Mouse (Mus musculus) CD4-positive helper T cell, adult 2 months (primary cell): ENCODE data around the gene Cwc25.

ENCODE experiments used
- DNase-seq: peaks from one replicate; pipeline ENCODE4 v3.0.0-alpha.2; 2012; ENCODE audit warnings: low read depth, missing footprints, low spot score

The Cwc25 gene

DNA sequence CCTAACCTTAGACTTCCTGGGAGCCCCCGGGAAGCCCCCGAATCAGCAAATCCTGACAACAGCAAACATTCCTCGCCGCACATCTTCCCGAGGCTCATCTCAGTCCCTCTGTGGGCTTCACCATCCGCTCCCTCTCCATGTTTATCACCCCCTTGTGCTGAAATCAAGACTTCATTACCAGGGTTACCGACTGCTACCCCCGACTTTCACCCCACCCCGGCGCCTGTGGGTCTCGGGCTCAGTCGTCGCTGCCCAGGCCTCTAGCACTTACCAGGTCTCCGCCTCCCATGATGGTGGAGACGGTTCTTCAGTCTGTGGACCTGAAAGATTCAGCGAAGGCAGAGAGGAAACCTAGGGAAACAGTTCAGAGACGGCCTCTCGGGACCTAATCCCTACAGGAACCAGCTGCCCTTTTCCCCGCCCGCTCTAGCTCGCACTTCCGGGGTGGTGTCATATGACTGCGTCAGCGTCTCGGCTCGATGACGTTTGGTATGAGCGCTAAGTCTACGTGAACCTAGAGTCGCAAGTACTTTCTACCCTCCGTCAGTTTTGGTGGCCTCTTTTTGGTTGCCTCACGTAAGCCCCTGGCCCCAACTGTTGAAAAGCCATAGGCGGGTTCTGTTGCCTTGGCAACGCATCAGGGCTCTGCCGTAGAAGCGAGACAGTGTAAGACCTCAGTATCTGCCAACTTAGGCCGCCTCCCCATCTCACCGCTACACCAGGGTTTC, at the start of gene Cwc25:
TSS of gene Cwc25 (minus strand) at position 403 of the 728 bp plus-strand sequence.
- DNase-seq = peak; percentile 96

DNA sequence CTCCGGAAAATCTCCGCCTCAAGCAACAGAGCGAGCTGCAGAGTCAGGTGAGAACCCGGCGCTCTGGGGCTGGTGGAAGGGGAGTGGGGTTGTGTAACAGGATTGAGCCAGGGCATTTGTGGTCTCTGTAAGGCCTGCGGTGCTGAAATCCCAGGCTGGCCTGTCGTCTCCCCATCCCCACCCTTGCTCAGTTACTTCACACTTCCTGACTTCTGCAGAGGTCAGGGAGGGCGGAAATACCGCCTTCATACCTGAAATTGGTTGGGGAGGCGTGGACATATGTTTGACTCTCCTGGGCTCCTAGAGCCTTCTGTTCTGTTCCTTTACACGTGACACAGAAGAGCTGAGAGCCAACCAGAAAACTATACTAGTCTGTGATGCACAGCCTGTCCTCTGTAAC, 49.4 kb upstream of the Cwc25 start:
- no peak for DNase-seq

DNA sequence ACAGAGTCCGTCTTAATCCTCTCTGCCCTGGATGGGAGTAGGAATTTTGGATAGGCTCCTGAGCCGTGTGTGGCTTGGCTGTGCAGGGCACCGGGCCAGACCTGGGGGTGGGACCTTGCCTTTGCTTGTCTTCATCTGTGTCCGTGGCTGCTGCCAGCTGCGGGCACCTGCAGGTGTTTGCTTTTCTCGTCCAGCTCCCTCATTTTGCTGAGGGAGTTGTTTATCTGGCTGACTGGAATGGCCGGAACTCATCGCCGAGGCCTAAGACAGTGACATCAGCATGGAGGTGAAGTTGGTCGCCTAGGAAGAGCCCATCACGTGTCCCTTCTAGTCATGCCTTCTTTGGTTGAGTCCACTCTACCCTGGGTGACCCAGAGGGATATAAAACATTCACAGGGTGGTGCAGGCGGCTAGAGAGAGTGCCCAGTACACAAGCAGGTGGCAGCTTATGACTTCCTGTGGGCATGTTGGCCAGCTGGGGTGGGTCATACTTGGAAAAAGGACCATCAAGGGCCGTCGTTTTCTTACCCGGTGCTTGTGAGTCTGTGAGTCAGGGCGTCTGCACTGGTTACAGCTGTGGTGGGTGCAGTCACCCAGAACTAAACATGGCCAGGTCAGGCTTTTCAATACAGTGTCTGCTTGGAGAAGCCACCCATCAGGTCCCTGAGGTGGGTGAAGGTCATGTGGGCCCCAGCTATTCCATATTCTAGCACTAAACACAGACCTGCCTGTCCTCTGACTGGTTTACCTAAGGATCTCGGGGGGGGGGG, 47.6 kb upstream of the Cwc25 start:
- DNase-seq = no peak

DNA sequence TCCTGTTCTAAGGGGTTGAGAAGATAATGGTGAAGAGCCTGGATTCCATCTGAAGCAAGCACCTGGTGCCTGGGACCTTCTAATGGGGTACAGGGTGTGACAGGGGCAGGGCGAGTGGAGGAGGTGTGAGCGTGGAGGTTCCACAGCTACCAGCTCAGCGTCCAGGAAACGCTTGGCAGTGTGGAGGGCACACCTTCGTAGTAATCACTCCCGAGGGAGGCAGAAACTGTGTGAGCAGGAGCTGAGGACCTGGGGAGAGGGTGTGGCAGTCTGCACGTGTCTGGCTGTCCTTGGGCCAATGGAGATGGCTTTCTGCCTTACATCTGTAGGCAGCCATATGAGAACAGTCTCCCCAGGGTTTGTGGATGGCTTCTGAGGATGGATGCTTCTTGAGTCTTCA, 46.7 kb upstream of the Cwc25 start:
- DNase-seq = no peak

DNA sequence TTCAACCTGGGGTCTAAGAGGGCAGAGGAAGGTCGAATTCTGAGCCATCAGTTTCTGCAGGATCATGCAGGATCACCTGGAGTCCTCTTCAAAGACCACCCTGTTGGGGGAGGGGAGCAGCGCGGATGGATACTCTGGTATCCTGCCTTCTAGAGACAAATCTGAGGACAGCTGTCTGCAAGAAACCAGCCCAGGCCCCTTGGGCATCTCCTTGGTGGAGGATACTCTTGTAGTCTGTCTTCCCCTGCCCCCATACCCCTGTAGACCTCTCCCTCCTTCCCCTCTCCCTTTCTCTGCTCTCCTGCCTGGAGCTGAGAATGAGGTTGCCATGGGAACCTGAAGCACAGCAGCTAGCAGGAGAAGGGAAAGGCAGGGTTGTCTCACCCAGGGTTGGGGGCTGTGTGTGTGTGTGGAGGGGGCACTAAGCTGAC, 46.1 kb upstream of the Cwc25 start:
- DNase-seq = no peak

DNA sequence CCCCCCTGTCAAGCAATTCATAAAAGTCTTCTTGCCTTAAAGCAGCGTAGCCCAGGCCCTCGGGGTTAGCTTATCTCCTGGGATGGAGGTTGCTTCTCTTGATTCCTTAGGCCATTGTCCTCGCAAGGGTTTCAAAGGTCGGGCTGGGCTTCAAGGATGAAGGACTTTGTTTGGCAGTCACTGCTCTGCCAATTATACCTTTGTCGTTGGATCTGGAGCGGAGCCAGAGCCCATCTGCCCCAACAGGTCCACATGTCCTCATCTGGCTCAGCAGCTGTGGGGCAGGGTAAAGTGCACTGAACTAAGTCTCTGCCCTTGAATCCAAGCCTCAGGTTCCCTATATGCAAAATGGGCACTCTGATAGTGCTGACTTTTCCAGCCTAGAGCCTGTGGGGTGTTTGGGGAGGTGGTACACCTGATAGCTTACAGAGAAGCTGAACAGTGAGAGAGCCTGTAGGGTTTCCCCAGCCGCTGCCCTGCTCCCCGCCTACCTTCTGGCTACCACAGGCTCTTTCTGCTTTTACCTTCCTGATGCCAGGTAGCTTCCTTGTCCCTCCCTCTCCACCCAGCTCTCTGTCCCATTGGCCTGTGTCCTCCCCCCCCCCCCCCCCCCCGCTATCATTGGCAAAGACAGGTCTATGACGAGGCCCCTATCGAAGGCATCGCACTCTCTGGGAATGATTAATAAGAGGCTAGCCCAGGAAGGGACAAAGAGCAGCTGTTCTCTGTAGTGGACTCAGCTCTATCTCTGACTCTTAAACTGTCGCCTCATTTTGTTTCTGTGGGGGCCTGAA, 45.4 kb upstream of the Cwc25 start:
- no peak for DNase-seq

DNA sequence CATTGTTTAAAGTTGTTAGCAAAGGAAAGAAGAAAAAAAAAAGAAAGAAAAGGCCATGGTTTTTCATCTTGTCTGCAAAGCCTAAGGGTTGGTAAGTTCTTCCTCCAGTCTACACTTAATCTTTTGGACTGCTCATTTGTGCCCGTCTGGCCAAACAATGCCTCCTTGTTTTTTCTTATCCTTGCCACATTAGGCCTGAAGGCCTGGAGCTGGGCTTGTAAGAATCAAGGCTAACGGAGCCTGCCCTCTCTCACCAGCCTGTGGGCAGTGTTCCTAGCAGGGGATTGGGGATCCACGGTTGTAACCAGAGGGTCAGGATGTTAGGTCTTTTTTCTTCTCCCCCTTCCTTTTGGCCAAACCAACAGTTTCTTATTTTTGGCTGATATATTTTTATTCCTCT, 44.6 kb upstream of the Cwc25 start:
- DNase-seq = no peak

DNA sequence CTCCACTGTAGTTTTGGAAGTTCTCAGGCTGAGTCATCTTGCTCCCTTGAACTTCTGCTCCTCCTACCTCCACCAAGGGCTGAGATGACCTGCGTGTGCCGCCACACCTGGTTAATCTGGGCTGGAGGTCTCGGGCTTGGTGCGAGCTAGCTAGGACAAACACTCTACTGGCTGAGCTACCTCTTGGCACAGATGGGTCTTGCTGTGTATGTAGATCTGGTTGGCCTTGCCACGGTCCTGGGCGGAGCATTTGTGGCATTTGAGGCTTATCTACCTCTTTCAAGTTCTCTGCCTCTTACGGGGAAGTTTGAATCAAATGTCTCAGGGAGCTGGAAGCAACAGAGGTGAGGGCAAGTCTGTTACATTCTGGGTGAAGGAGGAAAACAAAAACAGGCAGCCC, 44.0 kb upstream of the Cwc25 start:
- DNase-seq = peak; percentile 80

DNA sequence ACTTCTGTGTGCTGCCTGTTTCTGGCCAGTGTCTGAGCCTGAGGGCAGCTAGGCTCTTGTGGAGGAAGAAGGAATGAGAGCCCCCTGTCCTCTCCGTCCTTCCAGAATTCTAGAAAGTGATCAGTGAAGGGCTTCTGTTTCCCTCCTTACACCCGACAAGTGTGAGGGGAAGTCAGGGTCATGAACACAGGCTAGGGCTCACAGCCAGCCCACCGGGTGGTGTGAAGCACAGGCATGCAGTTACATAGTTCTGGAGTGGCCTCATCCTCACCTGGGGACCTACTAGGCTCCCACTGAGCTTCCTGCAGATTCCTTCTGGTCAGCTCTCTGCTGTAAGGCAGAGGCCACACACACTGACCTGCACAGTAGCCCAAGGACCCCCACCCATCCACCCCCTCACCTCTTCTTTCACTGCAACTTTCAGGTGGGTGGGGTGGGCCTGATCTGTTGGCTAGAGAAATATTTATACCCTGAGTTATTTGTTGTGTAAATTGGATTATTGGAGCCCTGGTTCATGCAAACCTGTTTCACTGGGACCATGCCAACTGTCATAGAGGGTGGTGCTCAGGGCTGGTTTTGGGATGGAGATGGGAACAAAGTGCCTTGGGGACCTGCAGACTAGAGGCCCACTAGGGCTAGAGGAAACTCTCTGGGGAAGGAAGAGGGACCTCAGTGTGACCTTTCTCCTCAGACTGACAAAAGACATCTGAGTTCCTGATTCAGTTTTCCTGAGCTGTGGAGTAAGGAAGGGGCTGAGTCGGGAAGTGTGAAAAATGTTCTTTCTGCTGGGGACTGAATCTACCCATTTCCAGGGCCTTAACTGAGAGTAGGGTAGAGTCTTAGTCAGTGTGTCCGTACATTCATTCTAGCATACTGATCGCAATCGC, 43.1 kb upstream of the Cwc25 start:
- peak; percentile 31 for DNase-seq

DNA sequence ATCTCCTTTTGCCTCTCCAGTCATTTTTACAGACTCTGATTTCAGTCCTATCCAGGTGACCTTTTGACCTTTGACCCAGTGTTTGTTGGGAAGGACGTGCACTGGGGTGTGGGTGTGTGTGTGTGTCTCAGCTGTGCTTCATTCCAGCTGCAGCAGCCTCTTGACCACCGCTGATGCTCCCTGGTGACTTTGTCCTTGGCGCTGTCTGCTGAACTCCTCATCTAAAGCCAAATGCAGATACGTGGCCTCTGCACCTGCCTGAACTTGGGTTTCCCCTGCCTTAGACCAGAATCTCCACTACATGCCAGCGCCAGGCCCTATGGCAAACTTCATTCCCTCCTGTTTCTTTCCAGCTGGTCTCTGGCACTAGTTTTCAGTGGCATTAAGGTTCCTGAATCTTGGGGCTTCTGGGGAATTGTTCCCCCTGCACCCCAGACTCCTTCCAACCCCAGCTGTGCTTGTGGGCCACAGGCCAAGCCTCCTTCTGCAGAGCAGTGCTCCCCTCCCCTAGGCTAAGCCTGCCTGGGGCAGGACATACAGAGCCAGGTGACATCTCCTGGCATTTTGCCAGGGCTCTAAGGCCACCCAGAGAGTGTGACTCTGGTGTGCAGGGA, 42.4 kb upstream of the Cwc25 start:
- no peak for DNase-seq

DNA sequence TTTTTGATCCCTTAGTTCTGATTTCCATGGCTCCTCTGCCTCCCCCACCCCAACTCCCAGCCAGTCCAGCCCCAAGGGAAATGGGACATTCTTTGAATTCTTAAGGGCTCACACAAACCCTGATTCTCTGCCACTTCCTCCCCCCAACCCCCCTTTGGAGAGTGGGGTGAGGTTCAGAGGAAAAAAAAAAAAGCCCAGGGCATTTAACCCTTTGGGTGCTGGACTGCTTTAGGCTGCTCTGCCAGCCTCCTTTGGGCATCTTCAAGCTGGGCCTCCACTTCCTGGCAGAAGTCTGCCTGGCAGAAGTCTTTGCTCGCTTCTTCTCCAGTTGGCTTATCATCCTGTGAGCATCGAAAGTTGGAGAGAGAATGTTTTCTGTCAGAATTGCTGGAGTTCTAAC, 41.7 kb upstream of the Cwc25 start:
- DNase-seq = peak; percentile 69

DNA sequence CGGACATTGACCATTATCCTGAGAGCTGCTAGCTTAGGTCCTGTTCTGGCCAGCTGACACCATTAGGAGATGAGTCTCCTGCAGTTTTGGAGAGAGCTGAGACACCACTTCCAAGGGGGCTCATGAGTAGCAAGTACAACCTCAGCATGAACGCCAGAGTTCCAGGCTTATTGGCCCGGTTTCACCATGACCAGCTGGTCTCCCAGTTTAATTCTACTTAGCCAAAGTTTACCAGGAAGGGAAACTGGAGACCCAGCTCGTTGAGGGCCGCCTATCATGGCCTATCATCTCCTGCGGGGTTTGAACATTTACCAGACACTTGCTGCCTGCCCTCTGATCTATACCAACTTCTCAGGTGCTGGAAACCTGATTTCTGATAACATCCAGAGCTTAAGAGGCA, 41.3 kb upstream of the Cwc25 start:
- no peak for DNase-seq

DNA sequence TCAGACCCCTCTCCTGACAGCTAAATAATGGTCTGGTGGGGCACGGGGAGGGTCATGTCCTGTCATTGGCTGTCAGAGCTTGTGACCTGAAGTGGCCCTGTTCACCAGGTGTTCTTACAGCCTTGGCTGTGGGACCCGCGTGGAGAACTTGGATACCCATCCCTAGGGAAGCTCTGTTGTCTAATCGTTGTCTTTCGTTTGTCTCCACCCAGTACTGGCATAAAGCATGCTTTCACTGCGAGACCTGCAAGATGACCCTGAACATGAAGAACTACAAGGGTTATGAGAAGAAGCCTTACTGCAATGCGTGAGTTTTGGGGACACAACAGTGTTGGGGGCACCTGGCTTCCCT, 40.2 kb upstream of the Cwc25 start:
- no peak for DNase-seq

DNA sequence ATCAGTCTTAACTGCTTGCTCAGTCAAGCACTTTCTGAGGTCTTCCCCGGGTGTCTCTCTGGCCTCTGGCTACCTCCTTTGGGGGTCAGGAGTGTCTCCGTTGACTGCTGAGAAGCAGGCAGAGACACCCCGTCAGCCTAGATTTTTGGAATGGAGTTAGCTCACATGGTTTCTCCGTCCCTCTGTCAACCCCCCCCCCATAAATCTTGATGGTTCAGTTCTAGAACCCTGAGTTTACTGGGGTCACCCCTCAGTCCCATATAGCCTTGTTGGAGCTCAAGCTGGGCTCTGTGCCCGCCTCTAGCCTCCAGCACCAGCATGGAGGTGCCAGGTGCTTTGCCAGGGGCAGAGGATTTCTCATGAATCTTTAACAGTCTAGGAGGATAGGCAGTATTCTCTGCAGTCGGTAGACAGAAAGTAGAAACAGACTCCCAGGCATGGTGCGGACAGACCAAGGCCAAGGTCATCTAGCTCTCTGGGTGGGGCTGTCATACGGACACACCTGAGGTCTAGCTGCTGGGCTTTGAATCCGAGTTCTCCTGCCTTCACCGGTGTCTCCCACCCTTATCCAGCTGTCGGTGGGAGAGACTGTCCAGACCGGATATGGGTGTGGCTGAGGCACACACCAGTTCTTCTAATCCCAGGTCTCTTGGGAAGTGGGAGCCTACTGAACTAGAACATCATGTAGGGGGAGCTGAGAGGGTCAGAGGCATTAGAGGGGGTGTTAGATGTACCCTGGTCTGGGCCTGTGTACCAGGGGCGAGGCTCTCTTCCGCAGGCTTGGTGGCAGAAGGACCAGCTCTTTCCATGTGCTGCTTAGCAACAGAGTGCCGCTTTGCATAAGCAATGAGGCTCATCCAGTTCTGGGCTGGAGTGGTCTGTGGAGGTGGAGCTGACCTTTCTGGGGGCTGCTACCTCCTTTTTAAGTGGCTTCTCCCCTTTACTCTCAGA, 39.6 kb upstream of the Cwc25 start:
- no peak for DNase-seq

DNA sequence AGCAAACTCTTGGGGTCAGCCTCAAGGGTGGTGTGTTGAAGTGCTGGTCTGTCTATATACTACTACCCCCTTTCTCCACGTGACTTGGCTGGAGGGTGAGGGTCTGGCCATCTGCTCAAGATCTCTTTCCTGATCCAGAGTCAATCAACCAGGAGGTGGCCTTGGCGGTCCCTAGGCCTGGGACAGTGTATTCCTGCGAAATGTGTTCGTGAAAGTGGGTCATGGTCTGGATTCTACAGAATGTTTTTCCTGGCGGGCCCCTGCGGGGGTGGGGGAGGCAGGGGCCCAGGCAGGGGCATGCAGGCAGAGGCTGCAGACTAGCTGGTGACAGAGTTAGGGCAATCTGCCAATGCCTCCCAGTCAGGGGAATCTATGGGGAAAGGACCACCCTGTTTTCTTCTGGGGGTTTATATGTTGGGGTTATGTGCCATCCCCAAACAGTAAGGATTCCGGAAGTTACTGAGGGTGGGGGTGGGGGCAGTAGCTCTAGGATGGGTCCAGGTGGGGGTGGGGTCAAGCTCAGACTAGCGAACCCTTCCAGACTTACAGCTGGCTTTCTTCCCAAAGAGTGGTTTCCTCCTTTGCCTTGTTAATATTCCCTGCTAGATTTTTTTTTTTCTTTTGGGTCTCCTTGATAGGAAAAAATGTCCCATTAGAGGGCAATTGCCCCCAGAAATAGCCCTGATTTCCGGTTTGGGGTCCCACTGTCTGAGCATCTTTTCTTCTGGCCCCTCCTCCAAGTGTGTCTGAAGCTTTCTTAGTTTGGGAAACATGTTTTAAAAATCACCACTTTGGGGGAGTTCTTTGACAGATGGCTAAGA, 38.7 kb upstream of the Cwc25 start:
- no peak for DNase-seq

DNA sequence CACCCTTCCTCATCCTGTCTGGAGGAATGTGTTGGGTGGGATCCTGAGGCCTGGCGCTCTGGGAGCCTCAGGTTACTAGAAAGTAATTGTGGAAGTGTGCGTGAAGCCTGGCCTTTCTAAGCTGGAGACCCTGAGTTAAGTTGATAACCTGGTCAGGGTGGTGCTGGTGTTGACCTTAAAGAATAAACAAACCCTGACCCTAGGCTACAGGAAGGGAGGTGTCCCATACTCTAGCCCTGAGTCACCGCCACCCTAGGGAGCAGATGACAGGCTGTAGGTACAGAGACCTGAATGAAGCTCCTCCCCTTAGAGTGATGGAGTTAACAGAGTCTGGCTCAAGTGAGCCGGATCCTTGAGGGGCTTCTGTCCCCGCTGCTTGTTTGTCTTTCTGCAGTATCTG, 37.5 kb upstream of the Cwc25 start:
- no peak for DNase-seq

DNA sequence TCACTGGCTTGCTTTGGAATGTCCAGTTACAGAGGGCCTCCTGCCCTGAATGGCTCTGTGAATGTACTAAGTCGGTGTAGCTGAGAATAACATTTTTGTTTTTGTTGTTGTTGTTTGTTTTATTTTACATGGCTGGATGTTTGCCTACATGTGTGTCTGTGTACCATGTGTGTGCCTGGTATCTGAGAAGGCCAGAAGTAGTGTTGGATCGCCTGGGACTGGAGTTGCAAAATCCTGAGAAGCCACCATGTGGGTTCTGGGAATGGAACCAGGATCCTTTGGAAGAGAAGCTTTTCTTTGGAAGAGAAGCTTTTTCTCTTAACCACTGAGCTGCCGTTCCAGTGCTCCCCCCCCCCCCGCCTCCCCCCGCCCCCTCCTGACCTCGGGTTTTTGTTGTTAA, 36.1 kb upstream of the Cwc25 start:
- no peak for DNase-seq

DNA sequence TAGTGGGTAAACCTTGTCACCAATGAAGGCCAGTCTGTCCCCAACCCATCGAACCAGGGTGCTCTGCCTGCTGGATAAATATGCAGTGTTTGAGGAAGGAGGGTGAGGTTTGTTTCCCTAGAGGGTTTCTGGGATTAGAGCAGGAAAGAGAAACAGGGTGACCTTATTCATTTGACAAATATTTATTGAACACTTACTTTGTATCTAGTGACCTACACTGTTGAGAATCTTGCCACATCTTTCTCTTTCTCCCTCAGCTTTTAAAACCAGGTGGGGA, 35.8 kb upstream of the Cwc25 start:
- DNase-seq = no peak
